Mouse (Mus musculus): ENCODE measurements around the gene Npepl1.
A peak's percentile ranks its signal among the peaks of the same experiment; 100 is the strongest.

Gene Npepl1

GRCm38 (mm10) chr2:174110783-174111549 lies 817 bp downstream of the Npepl1 start:
- DNase-seq (ENCODE audit: low spot score in 2 of 2): peak; percentile 41 to 46

GRCm38 (mm10) chr2:174112931-174113330 lies 2.8 kb downstream of the Npepl1 start:
- no peak for DNase-seq (ENCODE audit: low spot score in 2 of 2)

- no peak for DNase-seq (ENCODE audit: low spot score in 2 of 2)
Measured at GRCm38 (mm10) chr2:174114148-174114864, 4.2 kb downstream of the Npepl1 start.

GRCm38 (mm10) chr2:174116929-174117328 lies 6.8 kb downstream of the Npepl1 start:
- DNase-seq (ENCODE audit: low spot score in 2 of 2): no peak

- no peak for DNase-seq (ENCODE audit: low spot score in 2 of 2)
Measured at GRCm38 (mm10) chr2:174118141-174118540, 8.0 kb downstream of the Npepl1 start.

GRCm38 (mm10) chr2:174119259-174119658 lies 9.1 kb downstream of the Npepl1 start:
- DNase-seq (ENCODE audit: low spot score in 2 of 2): no peak

- no peak for DNase-seq (ENCODE audit: low spot score in 2 of 2)
Measured at GRCm38 (mm10) chr2:174120631-174121030, 10.5 kb downstream of the Npepl1 start.

GRCm38 (mm10) chr2:174121411-174121947 lies 11.3 kb downstream of the Npepl1 start:
- no peak for DNase-seq (ENCODE audit: low spot score in 2 of 2)

- no peak for DNase-seq (ENCODE audit: low spot score in 2 of 2)
Measured at GRCm38 (mm10) chr2:174122331-174122730, 12.2 kb downstream of the Npepl1 start.

GRCm38 (mm10) chr2:174123731-174124130 lies 13.6 kb downstream of the Npepl1 start:
- no peak for DNase-seq (ENCODE audit: low spot score in 2 of 2)

GRCm38 (mm10) chr2:174126522-174127375 lies 16.6 kb downstream of the Npepl1 start:
- DNase-seq (ENCODE audit: low spot score in 2 of 2): peak; percentile 29 to 63

GRCm38 (mm10) chr2:174127376-174127713 lies 17.2 kb downstream of the Npepl1 start:
- DNase-seq (ENCODE audit: low spot score in 2 of 2): no peak

GRCm38 (mm10) chr2:174128926-174129325 lies 18.8 kb downstream of the Npepl1 start:
- no peak for DNase-seq (ENCODE audit: low spot score in 2 of 2)

GRCm38 (mm10) chr2:174130468-174131097 lies 20.4 kb downstream of the Npepl1 start:
- DNase-seq (ENCODE audit: low spot score in 2 of 2): no peak

- DNase-seq (ENCODE audit: low spot score in 2 of 2): no peak
Measured at GRCm38 (mm10) chr2:174132413-174132969, 22.3 kb downstream of the Npepl1 start.

GRCm38 (mm10) chr2:174159035-174159434 lies 48.9 kb downstream of the Npepl1 start:
- DNase-seq (ENCODE audit: low spot score in 2 of 2): no peak

- DNase-seq (ENCODE audit: low spot score in 2 of 2): no peak
Measured at GRCm38 (mm10) chr2:174160461-174160860, 50.3 kb downstream of the Npepl1 start.

All from thymus, postnatal 10 days (tissue).